Mouse (Mus musculus) olfactory bulb, adult 2 months (tissue): ENCODE data around the gene Ttc30b. TPM values are rescaled to one million over a fixed set of nuclear protein-coding genes. Genes with fewer than 3 reads are reported as not detected.
A peak's percentile ranks its signal among the peaks of the same experiment; 100 is the strongest.
"Not testable (repeated sequence)": the region's sequence is repeated elsewhere in the genome, so short reads cannot be mapped to it uniquely, and the experiment has no call there.

Experiments
- H3K27ac ChIP-seq: fragments of 200-500 bp; 2 replicates; pipeline ENCODE4 v1.5.1; 2012; ENCODE audit warnings: low read depth, low read length; ENCODE audit not compliant: insufficient read depth
- H3K4me1 ChIP-seq: fragments of 200-500 bp; 2 replicates; pipeline ENCODE4 v1.6.1; 2012; ENCODE audit warnings: low read length; ENCODE audit not compliant: control insufficient read depth, insufficient read depth
- H3K4me3 ChIP-seq: fragments of 200-500 bp; 2 replicates; pipeline ENCODE4 v1.5.1; 2012; ENCODE audit warnings: mild to moderate bottlenecking, low read depth, low read length, moderate library complexity; ENCODE audit not compliant: insufficient read depth
- CTCF ChIP-seq: fragments of 200-500 bp; IDR thresholded peaks from 2 replicates; pipeline ENCODE4 v1.5.1; 2012; ENCODE audit warnings: low read depth, mild to moderate bottlenecking, low read length, moderate library complexity; ENCODE audit not compliant: insufficient read depth
- POLR2A ChIP-seq: fragments of 200-500 bp; IDR thresholded peaks from 2 replicates; pipeline ENCODE4 v1.6.1; 2012; ENCODE audit warnings: mild to moderate bottlenecking, low read depth, low read length, moderate library complexity; ENCODE audit not compliant: insufficient read depth
- WGBS: fragments of 180-500 bp; shearing (Covaris S2); methylation state at CpG from one replicate; pipeline ENCODE4 v1.1.7; 2018; 5-methylcytosine and 5-hydroxymethylcytosine counted together
- polyA plus RNA-seq: library from polyadenylated mRNA; stranded (reverse); fragments of >200 nt; gene quantifications from 2 replicates; pipeline ENCODE4 v1.2.4, GENCODE M21; 2012; ENCODE audit warnings: low replicate concordance; ENCODE audit not compliant: missing spikeins, insufficient read depth, insufficient read length

Gene Ttc30b
- polyA plus RNA-seq, 1 experiment = not detected

GRCm38 (mm10) chr2:75955709-75956108 is 17.3 kb upstream of the Ttc30b start:
- H3K4me3 ChIP-seq = no peak overlapping the region
- TF ChIP-seq CTCF (no peak), POLR2A (no peak)
- no peak overlapping the region for H3K27ac ChIP-seq
- peaks cover 2% of the 10 kb centered on the region; the same call in 1 of the 2 replicates for H3K4me1 ChIP-seq
- 54% methylated on average over 14 of the region's 14 CpGs for WGBS

GRCm38 (mm10) chr2:75953320-75953719 is 14.9 kb upstream of the Ttc30b start:
- no peak for TF ChIP-seq POLR2A
- TF ChIP-seq CTCF = no peak
- WGBS = 92% methylated on average over 5 of the region's 5 CpGs

GRCm38 (mm10) chr2:75950685-75951084 is 12.3 kb upstream of the Ttc30b start:
- 90% methylated on average over 8 of the region's 8 CpGs for WGBS
- TF ChIP-seq POLR2A = no peak
- no peak for TF ChIP-seq CTCF
- H3K4me1 ChIP-seq = no peaks in the 10 kb centered on the region
- H3K27ac ChIP-seq = no peak overlapping the region
- no peak overlapping the region for H3K4me3 ChIP-seq

More at GRCm38 (mm10) chr2:75953320-75953719, 14.9 kb upstream of the Ttc30b start:
- Histone ChIP-seq H3K4me3 (no peak overlapping the region), H3K4me1 (no peaks in the 10 kb centered on the region), H3K27ac (no peak overlapping the region)

GRCm38 (mm10) chr2:75937520-75938116 is 767 bp downstream of the Ttc30b start:
- H3K4me3 ChIP-seq = peak overlapping the region; percentile 65
- H3K4me1 ChIP-seq, H3K27ac ChIP-seq: not testable (repeated sequence)
- WGBS = 68% methylated on average over 16 of the region's 17 CpGs

- not testable (repeated sequence) for H3K4me3 ChIP-seq, H3K27ac ChIP-seq, H3K4me1 ChIP-seq
- 97% methylated on average over 2 of the region's 2 CpGs for WGBS
Observed at GRCm38 (mm10) chr2:75936685-75937084, 1.7 kb downstream of the Ttc30b start.

GRCm38 (mm10) chr2:75933541-75933940 is 4.8 kb downstream of the Ttc30b start:
- 30% methylated on average over 7 of the region's 7 CpGs for WGBS
- TF ChIP-seq POLR2A (no peak), CTCF (no peak)
- Histone ChIP-seq H3K4me3 (no peak overlapping the region), H3K4me1 (peaks cover 4% of the 10 kb centered on the region; the same call in 1 of the 2 replicates), H3K27ac (no peak overlapping the region)

GRCm38 (mm10) chr2:75930941-75931340 is 7.4 kb downstream of the Ttc30b start:
- Histone ChIP-seq H3K4me1 (no peaks in the 10 kb centered on the region), H3K4me3 (no peak overlapping the region), H3K27ac (no peak overlapping the region)
- WGBS = 79% methylated on average over 2 of the region's 2 CpGs
- TF ChIP-seq CTCF (no peak), POLR2A (no peak)

GRCm38 (mm10) chr2:75929786-75930444 is 8.5 kb downstream of the Ttc30b start:
- no peak overlapping the region for H3K4me3 ChIP-seq
- no peak for TF ChIP-seq POLR2A
- no peak for TF ChIP-seq CTCF
- no peaks in the 10 kb centered on the region for H3K4me1 ChIP-seq
- WGBS = 85% methylated on average over 6 of the region's 6 CpGs
- no peak overlapping the region for H3K27ac ChIP-seq

GRCm38 (mm10) chr2:75929141-75929540 is 9.2 kb downstream of the Ttc30b start:
- Histone ChIP-seq H3K4me3 (no peak overlapping the region), H3K27ac (no peak overlapping the region), H3K4me1 (no peaks in the 10 kb centered on the region)
- WGBS = 85% methylated on average over 2 of the region's 2 CpGs
- TF ChIP-seq POLR2A (no peak), CTCF (no peak)

GRCm38 (mm10) chr2:75928011-75928410 is 10.4 kb downstream of the Ttc30b start:
- TF ChIP-seq POLR2A (no peak), CTCF (no peak)
- WGBS = 81% methylated on average over 3 of the region's 3 CpGs
- no peaks in the 10 kb centered on the region for H3K4me1 ChIP-seq
- H3K4me3 ChIP-seq = no peak overlapping the region
- H3K27ac ChIP-seq = no peak overlapping the region
